Mouse (Mus musculus) adrenal gland, adult 8-10 months (tissue): ENCODE data around the gene Zmym6. TPM values are rescaled to one million over a fixed set of nuclear protein-coding genes. Genes with fewer than 3 reads are reported as not detected.

Source experiments
- DNase-seq: peaks from one replicate; pipeline ENCODE4 v3.0.0; 2022
- total RNA-seq, 4 experiments: library from RNA; stranded (reverse); gene quantifications; 2 replicates each; pipeline ENCODE4 v1.2.4; 2022

Gene Zmym6
- total RNA-seq, 4 experiments from 2014 or later: 18.1 to 32.3 (median 25.4) TPM

- no peak for DNase-seq
These were observed 47.1 kb downstream of the Zmym6 start for GRCm38 (mm10) chr4:127124331-127124730.

DNA sequence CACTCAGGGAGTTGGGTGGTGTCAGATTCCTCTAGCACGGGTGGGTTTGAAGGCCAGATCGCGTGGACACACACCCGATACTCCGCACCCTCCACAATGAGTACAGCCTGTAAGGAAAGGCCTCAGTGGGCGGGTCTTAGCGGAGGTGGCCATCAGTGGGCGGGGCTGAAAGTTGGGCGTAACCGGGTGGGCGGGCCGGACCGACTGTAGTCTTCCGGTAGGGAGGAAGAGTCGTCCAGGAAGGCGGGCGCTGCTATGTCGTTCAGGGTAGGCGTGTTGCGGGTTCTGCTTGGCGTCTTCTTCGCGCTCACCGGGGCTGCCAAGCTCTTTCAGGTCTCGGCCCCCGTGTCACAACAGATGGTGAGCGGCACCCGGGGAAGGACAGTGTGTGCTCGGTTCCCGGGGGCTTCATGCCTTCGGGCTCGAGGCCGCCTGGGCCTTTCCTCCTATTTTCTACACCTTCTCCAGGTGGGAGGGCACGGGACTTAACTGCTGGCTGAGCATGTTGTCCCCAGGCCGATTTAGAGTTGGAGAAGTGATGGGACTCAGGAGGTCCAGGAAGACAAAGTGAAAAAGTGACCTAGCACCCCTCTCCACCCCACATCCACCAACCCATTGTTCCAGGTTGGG is 48.8 kb downstream of the Zmym6 start:
- DNase-seq: peak; percentile 84

DNA sequence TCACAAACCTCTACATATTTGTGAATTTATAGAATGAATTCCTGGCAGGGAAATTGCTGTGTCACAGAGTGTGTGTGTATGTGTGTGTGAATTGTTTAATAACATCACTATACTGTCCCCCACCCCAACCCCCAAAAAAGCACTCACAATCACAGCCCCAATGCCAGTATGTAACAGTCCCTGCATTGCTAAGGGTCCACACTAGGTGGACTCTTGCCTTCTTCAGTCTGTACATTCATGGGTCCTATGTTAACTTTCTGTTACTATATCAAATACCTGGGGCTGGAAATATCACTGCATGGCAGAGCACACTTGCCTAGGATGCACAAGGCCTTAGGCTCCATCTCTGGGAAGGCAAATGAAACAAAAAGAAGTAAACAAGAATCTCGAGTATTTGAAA is 57.5 kb downstream of the Zmym6 start:
- DNase-seq: no peak

GRCm38 (mm10) chr4:127137591-127137990 is 60.4 kb downstream of the Zmym6 start:
- no peak for DNase-seq

DNA sequence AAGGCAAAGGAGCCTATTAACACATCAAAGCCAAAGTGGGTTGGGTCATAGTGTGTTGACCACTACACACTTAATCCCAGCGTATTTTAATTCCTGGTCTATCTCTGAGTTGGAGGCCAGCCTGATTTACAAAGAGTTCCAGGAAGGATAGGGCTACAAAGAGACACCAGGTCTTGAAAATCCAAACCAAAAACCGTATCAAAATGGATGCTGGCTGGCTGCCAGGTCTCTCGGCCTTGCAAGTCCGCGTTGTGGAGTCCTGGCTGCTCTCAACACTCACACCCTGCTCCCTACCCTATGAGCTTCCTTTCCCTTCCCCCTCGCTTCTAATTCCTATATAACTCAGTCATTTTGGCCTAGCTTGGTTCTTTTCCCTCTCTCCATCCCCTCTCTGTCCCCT is 61.3 kb downstream of the Zmym6 start:
- DNase-seq: no peak

DNA sequence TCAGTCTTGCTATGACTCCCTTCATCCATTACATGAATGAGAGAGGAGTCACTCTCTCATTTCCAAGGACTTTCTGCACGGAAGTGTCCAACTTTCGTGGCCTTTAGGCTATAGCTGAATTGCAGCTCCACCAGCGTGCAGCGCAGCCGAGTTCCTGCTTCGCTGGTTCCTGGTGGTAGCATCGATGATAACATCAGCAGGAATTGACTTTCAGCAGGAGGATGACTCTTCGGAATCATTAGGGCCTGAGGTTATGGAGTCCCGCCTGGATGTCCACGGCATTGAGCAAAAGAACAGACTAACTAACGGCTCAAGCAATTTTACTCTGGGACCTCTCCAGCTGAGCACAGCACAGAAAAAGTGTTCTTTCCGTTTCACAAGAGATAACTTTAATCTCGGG is 72.8 kb downstream of the Zmym6 start:
- no peak for DNase-seq

GRCm38 (mm10) chr4:127153345-127153744 is 76.2 kb downstream of the Zmym6 start:
- no peak for DNase-seq

DNA sequence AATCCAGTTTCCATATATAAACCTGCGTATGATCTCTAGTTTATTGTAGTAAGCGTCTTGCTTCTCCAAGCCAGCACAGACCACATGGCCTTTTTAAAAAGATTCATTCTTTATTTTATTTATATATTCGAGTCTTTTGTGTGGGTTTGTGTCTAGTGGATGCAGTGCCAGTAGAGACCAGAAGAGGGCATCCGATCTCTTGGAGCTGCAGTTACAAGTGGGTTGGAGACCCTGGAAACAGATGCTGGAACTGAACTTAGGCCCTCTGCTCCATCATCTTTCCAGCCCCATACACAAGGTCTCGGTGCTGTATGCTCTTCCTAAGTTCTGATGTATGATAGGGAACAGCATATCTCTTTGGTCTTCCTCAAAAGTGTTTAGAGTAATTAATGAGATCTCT is 78.6 kb downstream of the Zmym6 start:
- DNase-seq: no peak

- DNase-seq: no peak
These were observed 80.6 kb downstream of the Zmym6 start for GRCm38 (mm10) chr4:127157746-127158145.

- no peak for DNase-seq
These were observed 86.7 kb downstream of the Zmym6 start for GRCm38 (mm10) chr4:127163926-127164325.

DNA sequence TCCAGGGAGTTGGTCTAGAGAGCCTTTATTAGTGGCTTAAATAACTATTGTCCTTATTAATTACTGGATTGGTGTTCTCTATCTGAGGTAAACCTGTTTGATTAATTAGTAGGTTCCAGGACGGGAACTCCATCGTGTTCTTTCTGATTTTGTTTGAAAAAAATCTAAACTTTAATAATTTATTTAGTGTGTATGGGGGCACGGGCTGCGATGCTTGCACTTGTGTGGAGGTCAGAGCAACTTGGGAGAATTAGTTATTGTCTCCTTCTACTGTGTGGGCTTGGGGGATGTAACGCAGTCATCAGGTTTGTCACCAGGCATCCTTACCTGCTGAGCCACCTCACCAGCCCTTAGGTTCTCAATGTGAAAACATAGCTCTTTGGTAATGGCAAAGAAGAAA is 89.9 kb downstream of the Zmym6 start:
- DNase-seq: no peak

DNA sequence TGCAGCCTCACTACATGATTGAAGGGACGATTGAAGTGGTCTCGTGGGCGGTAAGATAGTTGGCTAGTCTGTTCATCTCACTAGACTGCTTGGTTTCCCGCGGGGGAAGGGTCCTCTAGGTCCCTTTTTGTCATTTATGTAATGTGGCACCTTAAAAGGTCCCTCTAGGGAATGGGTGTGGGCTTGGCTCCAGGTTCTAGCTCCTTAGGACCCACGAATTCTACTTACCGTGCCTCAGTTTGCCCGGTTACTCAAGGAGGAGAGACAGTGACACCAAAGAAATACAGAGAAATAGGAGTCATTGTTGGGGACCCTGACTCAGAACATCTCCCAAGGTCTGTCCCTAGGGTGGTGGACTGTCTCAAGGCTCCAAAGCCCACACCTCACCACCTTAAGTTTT is 90.5 kb downstream of the Zmym6 start:
- DNase-seq: no peak

DNA sequence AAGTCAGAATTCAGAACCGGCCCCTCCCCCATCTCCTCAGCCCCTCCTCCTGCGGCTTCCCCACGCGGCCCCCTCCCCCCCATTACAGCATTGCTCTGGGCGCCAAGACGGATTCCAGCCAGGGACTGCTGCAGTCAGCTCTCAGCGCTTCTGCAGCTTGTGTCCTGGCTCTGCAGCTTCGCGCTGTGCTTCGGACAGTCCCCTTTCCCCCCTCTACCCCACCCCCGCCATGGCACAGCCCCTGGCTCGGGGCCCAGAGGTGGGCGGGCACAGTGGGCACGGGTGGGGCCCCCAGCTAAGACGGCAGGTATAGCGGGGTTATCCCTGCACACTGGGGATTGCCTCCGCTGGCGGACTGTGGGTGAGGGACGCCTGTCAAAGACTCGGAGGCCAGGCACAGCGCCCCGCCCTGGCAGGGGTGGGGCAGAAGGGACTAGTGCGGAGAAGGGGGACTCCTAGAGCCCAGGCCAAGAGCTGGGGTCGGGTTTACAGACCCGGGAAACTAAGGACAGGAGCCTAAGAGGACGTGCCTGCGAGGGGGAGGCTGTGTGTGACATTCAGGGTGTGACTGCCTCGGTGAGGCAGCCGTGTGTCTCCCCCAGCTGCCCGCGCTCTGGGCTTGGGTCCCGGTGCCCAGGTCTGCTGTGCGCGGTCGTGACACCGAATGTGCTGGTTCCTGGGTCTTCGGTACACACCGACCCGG is 91.2 kb downstream of the Zmym6 start:
- DNase-seq: peak; percentile 12

GRCm38 (mm10) chr4:127168914-127169345 is 91.7 kb downstream of the Zmym6 start, which contains the start of gene Dlgap3:
Gene Dlgap3, plus strand, starts transcription at chr4:127169204.
- DNase-seq: no peak

DNA sequence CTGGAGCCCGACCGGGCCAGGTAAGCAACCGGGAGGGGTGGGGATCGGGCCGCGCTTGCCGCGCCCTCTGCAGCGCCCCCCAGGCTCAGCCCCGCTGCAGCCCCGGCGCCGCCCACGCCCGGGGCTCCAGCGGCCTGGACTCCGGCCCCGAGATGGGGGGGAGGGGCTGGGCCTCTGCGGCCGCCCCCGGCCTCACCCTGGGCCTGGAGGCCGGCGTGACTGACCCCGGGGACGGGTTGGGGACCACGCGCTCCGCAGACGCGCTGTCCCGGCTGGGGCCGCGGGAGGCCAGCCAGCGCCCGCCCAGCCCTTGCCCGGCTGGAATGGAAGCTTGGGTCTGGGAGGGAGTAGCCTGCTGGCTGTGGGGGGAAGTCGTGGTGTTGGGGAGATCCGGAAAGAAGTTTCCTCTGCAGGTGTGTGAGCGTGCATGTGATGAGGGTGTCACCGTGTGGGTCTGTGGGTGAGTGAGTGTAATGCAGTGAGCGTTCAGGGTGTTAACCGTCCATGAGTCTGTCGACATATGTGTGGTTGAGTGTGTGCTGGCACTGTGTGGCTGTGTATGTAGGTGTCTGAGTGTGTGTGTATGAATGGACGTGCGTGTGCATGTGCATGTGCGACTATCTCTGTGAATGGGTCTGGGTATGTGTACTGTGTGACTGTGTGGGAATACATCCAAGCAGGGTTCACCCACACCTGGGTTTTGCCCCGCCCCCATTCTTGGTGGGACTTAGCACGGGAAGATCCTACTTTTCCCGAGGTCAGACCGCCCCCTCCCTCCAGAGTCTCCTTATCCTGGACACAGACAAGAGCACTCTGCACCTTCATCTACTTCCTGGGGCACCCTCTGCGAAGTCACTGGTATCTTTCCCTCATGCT is 92.4 kb downstream of the Zmym6 start:
- no peak for DNase-seq

DNA sequence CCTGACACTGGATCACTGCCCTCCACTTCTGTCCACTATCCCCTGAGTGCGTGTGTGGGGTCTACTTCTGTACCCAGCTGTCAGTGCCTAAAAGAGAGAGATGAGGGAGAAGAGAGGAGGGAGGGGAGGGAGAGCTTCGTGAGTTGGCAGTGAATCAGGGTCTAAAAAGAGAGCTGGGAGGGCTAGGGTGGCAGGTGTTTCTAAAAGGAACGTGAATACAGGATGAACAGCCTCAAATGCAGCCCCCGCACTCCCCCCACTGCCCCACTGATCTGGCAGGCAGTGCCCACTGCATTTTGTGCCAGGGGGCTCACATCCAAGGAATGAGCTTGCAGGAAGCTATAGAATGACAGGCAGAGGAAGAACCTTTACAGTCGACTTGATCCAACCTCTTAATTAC is 93.7 kb downstream of the Zmym6 start:
- DNase-seq: no peak

DNA sequence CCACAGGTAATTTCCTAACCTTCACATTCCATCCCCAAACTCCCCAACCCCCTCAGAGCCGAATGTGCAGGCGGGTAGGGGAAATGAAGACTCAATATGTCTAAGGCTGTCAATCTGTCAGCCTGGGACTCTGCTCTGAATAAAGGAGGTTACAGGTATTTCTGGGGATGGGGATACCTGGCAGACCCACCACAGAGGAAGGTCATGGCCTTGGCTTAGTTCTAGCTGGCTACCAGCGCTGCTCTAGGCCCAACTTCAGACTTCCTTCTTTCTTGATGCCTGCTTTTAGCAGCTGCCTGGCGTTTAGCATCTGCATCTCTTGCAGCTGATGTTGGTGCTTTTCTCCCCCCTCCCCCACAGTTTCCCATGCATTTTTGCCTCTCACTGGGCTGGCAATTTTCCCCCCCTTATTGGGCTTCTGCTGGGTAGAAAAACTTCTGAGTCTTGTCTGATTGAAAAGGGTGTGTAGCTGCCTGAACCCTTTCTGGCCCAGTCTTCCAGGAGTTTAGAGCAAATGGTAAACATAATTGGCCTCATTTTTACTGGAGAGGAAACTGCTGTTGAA is 94.2 kb downstream of the Zmym6 start:
- no peak for DNase-seq

DNA sequence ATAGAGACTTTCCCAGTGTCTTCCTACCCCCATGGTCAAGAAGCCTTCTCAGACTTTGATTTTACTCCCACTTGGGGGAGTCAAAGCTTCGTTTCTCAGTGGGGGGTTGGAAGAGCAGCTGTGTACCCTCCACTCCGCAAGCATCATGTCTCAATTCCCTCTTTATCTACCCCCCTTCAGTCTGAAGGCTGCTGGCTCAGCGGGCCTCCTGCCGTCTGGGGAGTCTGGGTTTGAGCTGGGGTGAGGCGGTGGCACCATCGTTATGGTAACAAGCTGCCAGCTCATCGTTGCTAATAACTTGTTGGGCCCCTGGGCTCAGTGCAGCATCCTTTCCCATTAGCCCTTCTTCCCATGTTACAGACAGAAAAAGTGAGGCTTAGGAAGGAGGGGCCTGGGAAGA is 94.9 kb downstream of the Zmym6 start:
- DNase-seq: no peak

GRCm38 (mm10) chr4:127172614-127173013 is 95.4 kb downstream of the Zmym6 start:
- DNase-seq: no peak

GRCm38 (mm10) chr4:127173461-127173860 is 96.3 kb downstream of the Zmym6 start:
- DNase-seq: peak; percentile 26
